Mouse (Mus musculus) liver, adult 2 months (tissue): Measurements from ENCODE around the gene Oprm1.

Source experiments
- CTCF ChIP-seq: fragments of 200-500 bp; IDR thresholded peaks from 2 replicates; pipeline ENCODE4 v1.5.1; 2011; ENCODE audit warnings: low read depth, low read length, control low read depth
- POLR2A ChIP-seq: fragments of 200-500 bp; IDR thresholded peaks from 2 replicates; pipeline ENCODE4 v1.6.1; 2011; ENCODE audit warnings: low read length, control low read depth; ENCODE audit not compliant: insufficient read depth; ENCODE audit errors: extremely low read depth

GRCm38 (mm10) chr10:7047288-7047918 lies 289.1 kb downstream of the Oprm1 start:
- no peak for TF ChIP-seq CTCF
- no peak for TF ChIP-seq POLR2A
